Mouse (Mus musculus) CD4-positive, CD25-positive, alpha-beta regulatory T cell, adult 4 months (primary cell): Measurements from ENCODE around the gene Immp2l. TPM values are rescaled to one million over a fixed set of nuclear protein-coding genes. Genes with fewer than 3 reads are reported as not detected.

Source experiments
- ATAC-seq: one replicate; pipeline ENCODE4 v1.8.0; 2017
- polyA plus RNA-seq, 2 experiments: library from polyadenylated mRNA; unstranded; fragments of 100-300 nt; shearing (Covaris generic); gene quantifications; one replicate each; pipeline ENCODE4 v1.2.1; 2017

The Immp2l gene
- polyA plus RNA-seq, 2 experiments from 2014 or later, result 22.5 to 38.8 TPM

GRCm38 (mm10) chr12:41557832-41558231, 533.9 kb downstream of the Immp2l start:
- no peak for ATAC-seq

- ATAC-seq, result no peak
These were observed 535.3 kb downstream of the Immp2l start for GRCm38 (mm10) chr12:41558956-41559735.

GRCm38 (mm10) chr12:41565540-41566432, 541.9 kb downstream of the Immp2l start:
- peak; percentile 69 for ATAC-seq

DNA sequence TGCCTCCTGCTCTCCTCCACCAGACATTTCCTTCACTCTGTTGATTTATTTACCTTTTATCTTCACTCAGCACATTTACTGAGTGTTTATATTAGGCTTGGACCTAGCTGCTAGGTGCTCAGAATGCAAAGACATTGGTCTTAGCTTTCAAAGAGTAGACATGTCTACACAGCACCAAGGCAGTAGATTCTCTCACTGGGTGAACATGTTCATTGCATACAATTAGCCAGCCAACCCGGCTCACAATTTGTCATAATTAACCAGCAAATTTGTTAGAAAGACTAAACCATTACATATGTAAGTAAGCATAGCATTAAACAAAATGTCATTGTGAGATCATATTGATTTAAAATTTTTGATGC, 542.5 kb downstream of the Immp2l start:
- no peak for ATAC-seq

- no peak for ATAC-seq
These were observed 549.9 kb downstream of the Immp2l start for GRCm38 (mm10) chr12:41573754-41574153.

DNA sequence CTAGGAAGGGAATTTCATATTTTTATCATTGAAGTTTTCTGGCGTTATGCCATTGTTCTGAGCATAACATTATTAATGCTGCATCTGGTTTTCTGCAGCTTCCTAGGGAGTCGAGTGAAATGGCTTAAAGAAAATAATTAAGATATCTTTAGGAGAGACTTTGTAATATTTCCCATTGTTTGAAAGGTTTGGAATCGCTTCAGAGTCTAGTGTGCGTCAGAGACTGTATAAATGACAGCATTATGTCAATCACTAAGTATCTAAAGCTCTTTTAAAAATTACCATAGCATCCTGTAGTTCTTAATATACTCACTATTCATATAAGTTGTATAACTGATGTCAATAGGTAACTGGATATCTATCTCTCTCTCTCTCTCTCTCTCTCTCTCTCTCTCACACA, 551.3 kb downstream of the Immp2l start:
- ATAC-seq, result no peak

DNA sequence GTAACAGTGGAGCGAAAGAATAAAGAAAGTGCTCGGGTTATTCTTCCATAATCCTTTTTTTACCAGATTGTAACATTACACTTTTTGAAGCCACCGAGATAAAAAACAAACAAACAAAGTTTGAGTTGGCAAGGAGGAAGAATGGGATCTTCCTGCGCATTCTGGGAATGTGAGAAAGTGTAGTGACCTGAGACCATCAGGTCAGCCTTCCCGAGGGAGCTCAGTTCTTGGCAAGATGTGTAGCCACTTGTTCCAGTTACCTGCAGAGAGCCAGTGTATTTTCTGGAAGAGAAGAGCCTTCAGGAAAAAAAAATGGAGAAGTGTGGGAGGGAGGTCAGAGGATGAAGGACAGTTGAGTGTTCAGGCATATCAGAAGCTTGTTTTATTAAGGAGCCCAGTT, 569.5 kb downstream of the Immp2l start:
- no peak for ATAC-seq

- ATAC-seq, result no peak
These were observed 570.1 kb downstream of the Immp2l start for GRCm38 (mm10) chr12:41594037-41594436.

DNA sequence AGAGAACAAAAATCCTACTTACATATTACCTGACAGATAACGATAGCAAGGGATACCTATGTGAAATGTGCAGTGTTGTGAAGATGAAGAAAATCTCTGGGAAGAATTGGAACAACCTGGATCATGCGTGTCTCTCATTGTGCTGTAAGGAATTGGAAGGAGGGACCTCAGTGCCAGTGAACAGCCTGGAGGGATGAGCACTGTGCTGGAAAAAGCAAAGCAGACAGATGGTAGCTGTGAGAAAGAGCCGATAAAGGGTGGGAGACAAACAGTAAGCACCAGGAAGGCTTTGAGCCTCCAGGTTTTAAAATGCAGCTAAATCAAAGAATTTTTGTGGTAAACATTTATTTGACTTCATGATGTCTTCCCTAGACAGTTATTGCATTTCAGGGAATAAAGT, 591.4 kb downstream of the Immp2l start:
- no peak for ATAC-seq

GRCm38 (mm10) chr12:41621341-41621740, 597.5 kb downstream of the Immp2l start:
- ATAC-seq, result no peak

GRCm38 (mm10) chr12:41643262-41643661, 619.4 kb downstream of the Immp2l start:
- ATAC-seq, result no peak

- ATAC-seq, result no peak
These were observed 621.1 kb downstream of the Immp2l start for GRCm38 (mm10) chr12:41644802-41645551.

DNA sequence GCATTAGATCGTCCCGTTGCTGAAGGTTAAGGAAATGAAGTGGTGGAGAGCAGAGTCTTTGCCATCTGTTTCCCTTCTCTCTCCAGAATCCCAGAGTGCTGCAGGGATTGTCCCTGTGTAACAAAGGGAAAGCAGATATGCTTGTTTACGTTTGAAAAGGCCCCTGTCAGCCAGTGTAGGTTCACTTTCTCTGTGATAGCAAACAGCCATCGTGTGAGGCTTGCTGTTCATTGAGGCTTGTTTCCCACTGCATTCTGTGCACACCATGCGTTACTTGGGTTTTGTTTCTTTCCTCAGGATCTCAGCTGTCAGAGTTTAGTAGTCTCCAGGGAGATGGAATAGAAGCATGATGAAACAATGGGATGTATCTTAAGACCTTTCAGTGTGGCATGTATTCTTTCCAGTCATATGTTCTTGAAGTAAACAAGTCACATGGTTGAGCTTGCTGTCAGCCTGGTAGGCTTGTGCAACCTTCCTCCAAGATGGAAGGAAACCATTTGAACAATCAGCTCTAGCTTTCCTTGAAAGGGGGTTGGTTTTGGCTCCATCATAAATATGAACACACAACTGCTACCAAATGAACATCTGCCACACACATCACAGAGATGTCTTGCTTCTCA, 623.2 kb downstream of the Immp2l start:
- ATAC-seq, result no peak

DNA sequence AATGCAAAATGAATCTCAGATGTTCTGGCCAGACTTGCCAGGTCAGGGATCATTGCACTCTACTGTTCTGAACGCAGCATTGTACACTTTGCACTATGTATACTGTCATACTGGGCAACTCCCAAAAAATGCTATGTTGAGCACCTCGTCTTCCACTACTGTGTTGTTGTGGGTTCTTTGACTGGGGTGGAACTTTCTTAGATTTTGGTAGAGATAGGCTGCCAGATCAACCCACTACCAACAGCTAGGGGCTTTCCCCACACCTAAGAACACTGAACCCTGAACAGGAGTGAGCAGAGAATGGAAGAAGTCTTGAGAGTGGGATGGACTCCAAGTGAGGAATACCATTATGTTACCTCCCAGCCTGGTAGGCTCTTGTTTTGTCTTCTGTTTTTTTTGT, 623.8 kb downstream of the Immp2l start:
- peak; percentile 77 for ATAC-seq

DNA sequence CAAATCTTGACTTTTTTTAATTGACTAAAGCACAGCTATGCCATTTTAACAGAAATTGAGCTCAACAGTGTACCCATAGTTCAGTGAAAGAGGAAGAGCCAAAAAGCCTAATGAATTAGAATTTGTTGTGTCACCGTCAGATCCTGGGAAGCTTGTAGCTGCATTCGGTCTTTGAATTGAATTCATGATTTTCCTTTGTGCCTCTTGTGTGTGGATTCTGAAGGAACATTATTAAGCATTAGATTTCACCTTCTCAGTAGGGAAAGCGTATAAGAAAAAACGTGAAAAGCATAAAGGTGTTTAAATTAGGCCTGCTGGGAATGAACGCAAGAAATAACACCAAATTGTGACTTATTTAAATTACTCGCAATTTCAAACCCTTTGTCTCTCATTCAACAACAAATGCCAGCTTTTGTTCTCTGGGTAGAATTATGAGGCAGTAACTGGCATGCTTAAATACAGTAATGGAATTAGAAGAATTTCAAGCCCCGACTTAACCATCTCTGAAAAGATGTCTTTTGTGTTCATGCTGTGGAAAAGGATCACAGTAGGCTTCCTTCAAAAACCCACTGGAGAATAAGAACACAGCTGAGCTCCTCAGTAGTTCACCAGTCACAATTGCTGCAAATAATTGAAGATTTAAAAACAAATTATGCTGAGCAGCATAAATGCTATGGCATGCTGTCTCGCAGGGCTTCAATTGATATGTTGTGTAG, 626.1 kb downstream of the Immp2l start:
- ATAC-seq, result no peak

GRCm38 (mm10) chr12:41668280-41668679, 644.4 kb downstream of the Immp2l start:
- ATAC-seq, result no peak

DNA sequence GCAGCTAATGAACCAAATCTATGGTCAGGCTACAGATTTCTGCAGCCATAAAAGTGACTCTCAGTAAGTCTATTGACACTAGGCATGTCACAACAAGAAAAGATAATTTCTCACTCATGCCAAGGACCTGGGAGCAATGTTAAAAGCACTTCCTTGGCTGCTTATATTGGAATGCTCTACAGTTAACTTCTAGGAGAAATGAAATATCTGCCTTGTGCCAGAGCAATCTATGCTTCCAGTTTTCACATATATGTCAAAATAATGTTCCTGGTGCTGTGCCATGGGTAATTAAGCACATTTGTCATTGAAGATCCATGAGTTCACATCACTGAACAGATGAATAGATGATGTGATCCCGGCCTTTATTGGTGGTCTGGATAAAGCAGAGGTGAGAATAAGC, 645.6 kb downstream of the Immp2l start:
- ATAC-seq, result no peak

DNA sequence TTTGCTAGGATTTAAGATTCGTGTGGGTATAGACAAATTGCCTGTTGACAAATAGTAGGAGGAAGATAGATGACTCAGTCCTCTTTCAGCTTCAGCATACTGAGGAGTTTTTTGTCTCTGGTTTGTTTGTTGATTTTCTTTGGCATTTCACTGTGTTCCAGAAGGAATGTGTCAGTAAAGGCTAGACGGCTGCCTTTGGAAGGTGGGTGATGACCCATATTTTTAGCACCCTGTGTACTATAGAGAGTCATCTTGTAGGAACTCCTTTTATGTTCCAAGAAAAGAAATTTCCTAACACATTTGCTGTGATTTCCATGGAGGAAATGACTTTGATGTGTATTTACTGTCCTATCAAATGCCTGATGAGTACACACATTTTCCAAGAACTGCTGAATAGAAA, 651.0 kb downstream of the Immp2l start:
- ATAC-seq, result no peak

DNA sequence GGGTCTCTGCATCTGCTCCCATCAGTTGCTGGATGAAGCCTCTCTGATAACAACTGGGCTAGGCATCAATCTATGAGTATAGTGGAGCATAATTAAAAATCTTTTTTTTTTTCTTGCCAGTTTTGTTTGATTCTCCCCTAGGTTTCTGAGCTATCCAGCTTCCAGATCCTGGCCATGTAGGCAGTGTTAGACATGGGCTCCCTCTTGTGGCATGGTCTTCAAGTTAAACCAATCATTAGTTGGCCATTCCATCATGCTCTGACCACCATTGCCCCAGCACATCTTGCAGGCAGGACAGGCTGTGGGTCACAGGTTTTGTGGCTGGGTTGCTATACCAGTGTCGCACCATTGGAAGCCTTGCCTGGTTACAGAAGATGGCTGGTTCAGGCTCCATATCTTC, 656.3 kb downstream of the Immp2l start:
- ATAC-seq, result no peak

DNA sequence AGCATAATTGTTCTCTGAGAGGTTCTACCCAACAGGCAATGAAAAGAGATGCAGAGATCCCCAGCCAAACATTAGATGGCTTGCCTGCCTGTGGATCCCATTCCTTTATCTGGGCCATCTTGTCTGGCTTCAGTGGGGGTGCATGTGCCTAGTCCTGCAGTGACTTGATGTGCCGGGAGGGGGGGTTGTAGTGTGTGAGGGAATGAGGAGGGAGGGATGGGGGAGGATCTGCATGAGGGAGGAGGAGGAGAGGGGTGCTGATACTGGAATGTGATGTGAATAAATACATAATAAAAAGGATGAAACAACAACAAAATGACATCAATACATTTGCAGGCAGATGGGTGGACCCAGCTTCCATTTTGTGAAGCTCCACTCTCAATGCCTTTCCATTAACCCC, 658.3 kb downstream of the Immp2l start:
- no peak for ATAC-seq

DNA sequence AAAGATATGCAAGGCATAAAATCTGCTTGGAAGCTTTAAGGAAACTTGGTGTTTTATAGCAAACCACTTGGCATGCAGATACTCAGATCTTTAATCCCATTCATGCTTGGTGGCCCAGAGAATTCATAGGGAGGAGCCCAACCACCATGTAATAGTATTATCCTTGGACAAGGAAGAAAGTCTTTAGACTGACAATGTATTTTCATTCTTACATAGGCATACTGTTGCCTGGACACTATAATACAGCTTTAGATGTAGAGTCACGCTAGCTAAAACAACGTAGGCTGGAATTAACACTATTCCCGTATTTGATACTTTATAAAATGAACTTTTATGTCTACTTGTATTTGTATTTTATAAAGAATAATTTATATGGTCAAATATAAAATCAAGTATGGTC, 665.9 kb downstream of the Immp2l start:
- ATAC-seq, result no peak

DNA sequence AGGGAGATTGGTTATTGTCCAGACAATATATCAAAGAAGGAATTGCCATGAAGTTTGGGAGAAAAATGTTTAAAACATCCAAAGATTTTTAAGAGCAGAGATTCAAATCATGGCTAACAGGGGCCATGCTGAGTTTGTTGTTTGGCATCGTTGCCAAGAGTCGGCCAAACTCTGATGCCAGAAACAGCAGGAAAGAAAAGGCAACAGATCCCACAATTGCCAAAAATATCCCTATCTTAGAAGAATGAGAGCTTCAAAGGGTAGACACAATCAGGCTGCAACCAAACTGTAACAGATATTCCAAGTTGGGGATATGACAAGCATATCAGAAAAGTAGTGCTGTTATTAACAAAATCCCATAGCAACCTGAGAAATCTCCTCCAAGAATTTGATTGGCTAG, 686.7 kb downstream of the Immp2l start:
- no peak for ATAC-seq
